Mouse (Mus musculus) left cerebral cortex, postnatal 4 days (tissue): ENCODE measurements around the gene Zfp932. TPM values are rescaled to one million over a fixed set of nuclear protein-coding genes. Genes with fewer than 3 reads are reported as not detected.
"Not testable (repeated sequence)": the region's sequence is repeated elsewhere in the genome, so short reads cannot be mapped to it uniquely, and the experiment has no call there.

ENCODE experiments used
- DNase-seq: peaks from one replicate; pipeline ENCODE4 v3.0.0-alpha.2; 2022
- intact Hi-C: fragments of 180-260 bp; cut with DNase I; formaldehyde crosslinking; loops from one replicate; pipeline ENCODE4 v1.15.1; 2025
- total RNA-seq, 2 experiments: library from RNA; stranded (reverse); gene quantifications; 2 replicates each; pipeline ENCODE4 v1.2.3; 2021

The Zfp932 gene
- total RNA-seq: 10 to 100 TPM; 59.9 to 76.3 TPM

DNA sequence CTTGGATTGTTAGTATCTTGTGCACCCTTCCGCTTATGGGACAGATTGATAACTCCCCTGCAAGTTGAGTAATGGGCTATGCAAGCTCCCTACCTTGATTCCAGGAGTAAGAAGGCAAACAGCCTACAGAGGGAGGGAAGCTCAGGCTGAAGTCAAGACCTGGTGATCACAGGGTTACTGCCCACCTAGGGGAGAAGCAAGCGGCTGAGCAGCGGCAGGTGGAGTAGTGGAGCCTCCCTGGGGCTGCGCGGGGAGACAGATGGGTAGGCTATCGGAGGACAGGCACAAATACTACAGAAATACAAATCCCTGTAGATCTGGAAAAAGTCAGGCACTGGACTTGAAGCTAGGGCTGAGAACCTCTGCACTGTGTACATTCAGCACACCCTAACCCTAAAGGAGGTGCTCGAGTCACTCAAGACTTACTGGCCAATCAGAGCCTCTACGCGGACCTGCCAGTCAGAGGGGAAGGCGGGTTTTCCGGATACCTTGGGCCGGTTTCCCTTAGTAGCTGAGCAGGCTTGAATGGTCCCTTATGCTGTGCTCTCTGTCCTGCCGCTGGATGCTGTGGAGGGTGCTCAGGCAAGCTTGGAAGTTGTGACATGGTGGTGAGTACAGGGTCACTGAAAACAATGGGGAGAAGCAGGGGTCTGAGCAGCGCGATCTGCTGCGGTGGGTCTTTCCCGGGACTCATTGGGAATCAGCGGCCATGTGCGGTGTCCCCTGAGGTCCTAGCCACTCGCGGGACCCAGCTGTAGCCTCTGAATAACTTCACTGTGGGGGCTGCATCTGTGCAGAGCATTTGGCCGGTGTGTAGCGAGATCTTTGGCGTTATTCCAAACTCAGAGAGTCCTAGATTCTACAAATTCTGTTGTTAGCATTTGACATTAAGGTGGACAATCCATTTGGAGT lies at the start of gene Zfp932:
Gene Zfp932, plus strand, starts transcription at position 496 of the 912 bp plus-strand sequence.
- DNase-seq: peak; percentile 75
- intact Hi-C loops: loop anchor here (10.0 kb wide), 1 partner anchor 71 kb away; the partner anchor contains the start of gene Gm15446

DNA sequence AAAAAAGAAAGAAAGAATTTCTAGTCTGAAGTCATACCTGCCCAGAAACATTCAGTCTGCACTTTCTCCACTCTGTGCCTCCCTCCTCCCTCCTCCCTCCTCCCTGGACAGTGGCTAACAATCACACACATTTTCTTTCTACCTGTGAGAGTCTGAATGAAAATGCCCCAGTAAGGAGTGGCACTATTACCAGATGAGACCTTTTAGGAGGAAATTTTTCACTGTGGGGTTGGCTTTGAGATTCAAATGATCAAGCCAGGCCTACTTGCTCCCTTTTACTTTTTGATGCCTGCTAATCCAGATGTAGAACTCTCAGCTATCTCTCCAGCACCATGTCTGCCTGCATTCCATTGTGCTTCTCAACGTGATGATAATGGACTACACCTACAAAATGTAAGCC lies 46.0 kb upstream of the Zfp932 start:
- intact Hi-C loops: no loop called here
- DNase-seq: no peak

DNA sequence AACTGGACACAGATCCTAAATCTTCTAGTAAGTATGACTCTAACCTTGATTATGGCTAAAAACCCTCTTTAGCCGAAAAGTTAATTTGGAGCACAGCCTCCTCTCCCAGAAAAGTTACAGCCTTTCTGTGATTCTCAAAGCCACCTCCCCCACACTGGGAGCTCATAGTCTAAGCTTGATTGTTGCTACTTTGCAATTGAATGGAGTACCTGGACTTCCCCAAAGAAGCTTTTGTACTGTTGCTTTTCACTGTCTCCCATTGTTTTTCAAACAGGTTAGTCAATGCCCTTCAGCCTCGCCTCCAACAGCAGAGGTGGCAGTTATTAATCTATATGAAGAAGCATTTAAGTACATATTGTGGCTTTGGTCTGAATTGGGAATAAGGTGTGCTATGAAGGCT lies 15.6 kb upstream of the Zfp932 start:
- intact Hi-C loops, DNase-seq: not testable (repeated sequence)

DNA sequence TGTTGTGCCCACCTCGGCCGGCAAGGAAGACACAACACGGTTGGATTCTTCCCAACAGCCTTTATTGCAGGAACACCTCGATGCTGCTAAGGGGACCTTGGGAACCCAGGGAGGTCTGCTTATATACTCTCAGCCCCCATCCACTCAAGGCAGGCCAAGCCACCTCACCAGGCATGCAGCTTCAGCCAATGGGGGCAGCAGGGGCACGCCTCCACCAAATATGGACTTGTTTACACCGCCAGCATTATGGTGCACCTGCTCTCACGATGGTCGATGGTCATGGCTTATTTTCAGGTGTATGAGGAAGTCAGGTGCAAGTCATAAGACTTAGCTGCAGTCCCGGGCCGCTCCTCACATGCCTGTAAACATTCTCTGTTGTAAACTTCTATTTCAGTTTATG lies 860 bp upstream of the Zfp932 start:
- intact Hi-C loops: loop anchor here (10.0 kb wide), 1 partner anchor 71 kb away; the partner anchor contains the start of gene Gm15446
- DNase-seq: not testable (repeated sequence)

DNA sequence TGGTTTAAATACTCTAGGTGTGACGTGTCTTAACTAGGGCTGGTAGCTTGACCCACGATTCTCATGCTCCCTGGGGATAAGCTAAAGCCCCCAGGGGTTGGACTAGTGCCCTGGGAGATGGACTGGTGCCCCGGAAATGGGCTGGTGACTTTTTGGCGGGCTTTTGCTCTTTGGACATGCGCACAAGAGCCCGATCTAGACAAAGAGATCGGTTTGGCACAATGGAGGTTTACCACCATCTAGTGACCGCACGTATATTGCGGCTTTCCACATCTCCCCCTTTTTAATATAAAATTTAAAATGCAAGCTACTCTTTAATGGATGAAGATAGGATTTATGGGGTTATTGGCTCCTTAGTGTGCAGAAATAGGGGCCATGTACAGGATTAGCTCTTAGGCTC lies 19.5 kb downstream of the Zfp932 start:
- DNase-seq, intact Hi-C loops: not testable (repeated sequence)

DNA sequence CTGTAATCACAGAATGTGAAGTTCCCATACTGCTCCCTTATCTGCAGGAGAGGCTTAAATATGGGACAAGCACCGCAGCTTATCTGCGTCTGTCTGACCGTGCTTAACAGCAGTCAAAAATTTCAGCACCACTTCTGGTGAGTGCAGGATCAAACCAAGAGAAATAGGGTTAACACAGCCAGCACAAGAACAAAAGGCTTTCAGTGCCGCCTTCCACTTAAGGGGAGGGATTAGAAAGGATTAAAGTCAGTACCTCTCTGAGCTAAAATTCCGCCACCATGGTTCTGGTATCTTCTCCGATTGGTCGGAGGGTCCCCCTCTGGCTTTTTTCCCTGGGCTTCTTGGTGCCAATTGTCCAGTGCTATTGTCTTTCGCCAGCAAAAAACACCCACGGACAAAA lies 27.0 kb downstream of the Zfp932 start:
- intact Hi-C loops: no loop called here

DNA sequence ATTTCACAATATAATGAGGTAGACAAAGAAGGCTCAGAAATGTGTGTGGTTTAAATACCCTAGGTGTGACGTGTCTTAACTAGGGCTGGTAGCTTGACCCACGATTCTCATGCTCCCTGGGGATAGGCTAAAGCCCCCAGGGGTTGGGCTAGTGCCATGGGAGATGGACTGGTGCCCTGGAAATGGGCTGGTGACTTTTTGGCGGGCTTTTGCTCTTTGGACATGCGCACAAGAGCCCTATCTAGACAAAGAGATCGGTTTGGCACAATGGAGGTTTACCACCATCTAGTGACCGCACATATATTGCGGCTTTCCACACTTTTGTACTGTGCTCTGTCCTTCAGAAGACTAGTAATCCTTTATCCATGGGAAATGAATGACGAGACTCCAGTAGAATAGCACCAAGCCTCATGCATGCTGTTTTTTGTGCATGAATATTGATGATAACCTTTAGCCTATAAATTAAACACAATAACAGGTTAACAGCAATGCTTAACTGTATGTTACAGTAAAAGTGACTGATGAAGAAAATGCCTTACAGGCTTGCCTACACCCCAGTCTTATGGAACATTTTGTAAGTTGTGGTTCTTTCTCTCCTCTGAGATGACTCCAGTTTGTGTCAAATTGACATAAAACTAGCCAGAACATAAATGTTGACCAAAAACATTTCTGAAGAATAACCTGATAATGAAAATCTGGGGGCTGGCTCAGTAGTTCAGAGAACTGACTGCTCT lies 27.5 kb downstream of the Zfp932 start:
- intact Hi-C loops: not testable (repeated sequence)
- peak; percentile 59 for DNase-seq

More for the DNA sequence above, 27.0 kb downstream of the Zfp932 start:
- DNase-seq: peak; percentile 2

DNA sequence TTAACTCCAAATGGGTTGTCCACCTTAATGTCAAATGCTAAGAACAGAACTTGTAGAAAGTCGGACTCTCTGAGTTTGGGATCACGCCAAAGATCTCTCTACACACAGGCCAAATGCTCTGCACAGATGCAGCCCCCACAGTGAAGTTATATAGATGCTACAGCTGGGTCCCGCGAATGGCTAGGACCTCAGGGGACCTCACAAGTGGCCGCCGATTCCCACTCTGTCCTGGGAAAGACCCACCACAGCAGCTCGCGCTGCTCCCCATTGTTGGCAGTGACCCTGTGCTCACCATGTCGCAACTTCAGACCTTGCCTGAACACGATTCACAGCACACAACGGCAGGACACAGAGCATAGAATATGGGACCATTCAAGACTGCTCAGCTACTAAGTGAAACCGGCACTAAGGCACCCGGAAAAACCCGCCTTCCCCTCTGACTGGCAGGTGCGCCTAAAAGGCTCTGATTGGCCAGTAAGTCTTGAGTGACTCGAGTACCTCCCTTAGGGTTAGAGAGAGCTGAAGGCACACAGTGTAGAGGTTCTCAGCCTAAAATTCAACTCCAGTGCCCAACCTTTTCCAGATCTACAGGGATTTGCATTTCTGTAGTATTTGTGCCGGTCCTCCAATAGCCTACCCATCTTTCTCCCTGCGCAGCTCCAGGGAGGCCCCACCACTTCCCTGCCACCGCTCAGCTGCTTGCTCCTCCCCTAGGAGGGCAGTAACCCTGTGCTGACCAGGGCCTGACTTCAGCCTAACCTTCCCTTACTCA lies 61.5 kb downstream of the Zfp932 start:
- DNase-seq: peak; percentile 76
- intact Hi-C loops: no loop called here

Other genes starting within 250 kb of the Zfp932 start
- 1 to 10 TPM; 2.9 to 3.9 TPM for gene 4930522L14Rik, start 244.6 kb upstream of the Zfp932 start, total RNA-seq
- 10 to 100 TPM; 45.0 to 46.0 TPM for gene Gm15446, start 73.1 kb upstream of the Zfp932 start, total RNA-seq
- 1 to 10 TPM; 7.0 to 9.2 TPM for gene Gm17655, start 76.0 kb downstream of the Zfp932 start, total RNA-seq
- gene Gm35315, start 97.9 kb downstream of the Zfp932 start, total RNA-seq: under 1 TPM; 0.54 to 0.98 TPM
- 1 to 10 TPM; 2.6 to 3.6 TPM for gene Plcxd1, start 103.4 kb downstream of the Zfp932 start, total RNA-seq
- 10 to 100 TPM; 92.2 to 94.7 TPM for gene Gtpbp6, start 111.7 kb downstream of the Zfp932 start, total RNA-seq
- gene Zfp605, start 113.6 kb downstream of the Zfp932 start, total RNA-seq: 10 to 100 TPM; 20.5 to 21.7 TPM
- gene Chfr, start 139.3 kb downstream of the Zfp932 start, total RNA-seq: 10 to 100 TPM; 86.1 to 92.9 TPM
- 10 to 100 TPM; 50.4 to 52.3 TPM for gene Golga3, start 180.2 kb downstream of the Zfp932 start, total RNA-seq
- gene Ankle2, start 234.5 kb downstream of the Zfp932 start, total RNA-seq: 10 to 100 TPM; 34.2 to 38.6 TPM